Mouse (Mus musculus) liver, adult 2 months (tissue): ENCODE results near the gene Tff1.

ENCODE experiments used
- CTCF ChIP-seq: fragments of 200-500 bp; IDR thresholded peaks from 2 replicates; pipeline ENCODE4 v1.5.1; 2011; ENCODE audit warnings: low read depth, low read length, control low read depth
- POLR2A ChIP-seq: fragments of 200-500 bp; IDR thresholded peaks from 2 replicates; pipeline ENCODE4 v1.6.1; 2011; ENCODE audit warnings: low read length, control low read depth; ENCODE audit not compliant: insufficient read depth; ENCODE audit errors: extremely low read depth

DNA sequence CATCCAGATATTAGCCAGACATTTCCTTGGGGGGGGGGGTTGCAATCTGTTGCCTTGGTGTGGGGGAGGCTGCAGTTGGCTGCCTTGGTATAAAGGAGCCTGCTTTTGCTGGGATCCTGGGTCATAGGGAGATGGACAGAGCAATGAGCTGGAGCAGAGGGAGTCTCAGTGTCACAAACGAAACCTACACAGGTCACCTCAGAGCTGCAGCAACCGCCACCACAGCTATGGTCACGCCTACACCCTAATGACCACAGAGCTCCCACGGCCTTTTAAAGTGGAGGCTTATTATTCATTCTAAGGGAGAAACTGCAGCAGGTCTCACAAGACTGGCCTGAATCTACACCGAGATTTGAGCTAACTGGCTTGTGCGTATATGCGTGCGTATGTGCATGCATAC lies 26.7 kb upstream of the Tff1 start:
- no peak for TF ChIP-seq POLR2A
- no peak for TF ChIP-seq CTCF
